Mouse (Mus musculus): Measurements from ENCODE around the gene 2510002D24Rik. TPM values are rescaled to one million over a fixed set of nuclear protein-coding genes. Genes with fewer than 3 reads are reported as not detected.
"Not testable (repeated sequence)": the region's sequence is repeated elsewhere in the genome, so short reads cannot be mapped to it uniquely, and the experiment has no call there.

Gene 2510002D24Rik
- polyA plus RNA-seq, 1 experiment: 56.6 TPM

GRCm38 (mm10) chr16:18849521-18850190 is 13.3 kb downstream of the 2510002D24Rik start:
- DNase-seq (ENCODE audit: low spot score): not testable (repeated sequence)

- DNase-seq (ENCODE audit: low spot score): no peak
Measured at GRCm38 (mm10) chr16:18858551-18858950, 22.2 kb downstream of the 2510002D24Rik start.

GRCm38 (mm10) chr16:18860186-18860585 is 23.8 kb downstream of the 2510002D24Rik start:
- no peak for DNase-seq (ENCODE audit: low spot score)

- DNase-seq (ENCODE audit: low spot score): not testable (repeated sequence)
Measured at GRCm38 (mm10) chr16:18870495-18870894, 34.1 kb downstream of the 2510002D24Rik start.

GRCm38 (mm10) chr16:18876091-18876441 is 39.7 kb downstream of the 2510002D24Rik start:
- DNase-seq (ENCODE audit: low spot score): no peak

GRCm38 (mm10) chr16:18876442-18877308 is 40.3 kb downstream of the 2510002D24Rik start, which contains the start of the genes Mrpl40 and Hira:
TSS of gene Mrpl40 (minus strand) at chr16:18876862.
TSS of gene Hira (plus strand) at chr16:18877037.
- DNase-seq (ENCODE audit: low spot score): peak; percentile 91

GRCm38 (mm10) chr16:18877386-18878090 is 41.2 kb downstream of the 2510002D24Rik start:
- no peak for DNase-seq (ENCODE audit: low spot score)

- no peak for DNase-seq (ENCODE audit: low spot score)
Measured at GRCm38 (mm10) chr16:18878091-18878720, 41.8 kb downstream of the 2510002D24Rik start.

- no peak for DNase-seq (ENCODE audit: low spot score)
Measured at GRCm38 (mm10) chr16:18884044-18884443, 47.7 kb downstream of the 2510002D24Rik start.

Other genes starting within 250 kb of the 2510002D24Rik start
- 2.0 and 4.1 TPM in 2 replicates for gene Tbx1, start 245.9 kb upstream of the 2510002D24Rik start, polyA plus RNA-seq (2012; rRNA removed)
- 0.55 and 0.59 TPM in 2 replicates for gene Gp1bb, start 214.2 kb upstream of the 2510002D24Rik start, polyA plus RNA-seq (2012; rRNA removed)
- 11.8 and 15.0 TPM in 2 replicates for gene Gm49601, start 210.2 kb upstream of the 2510002D24Rik start, polyA plus RNA-seq (2012; rRNA removed)
- gene Sept5, start 206.6 kb upstream of the 2510002D24Rik start, polyA plus RNA-seq (2012; rRNA removed): 44.7 and 46.4 TPM in 2 replicates
- gene Cldn5, start 59.7 kb upstream of the 2510002D24Rik start, polyA plus RNA-seq (2012; rRNA removed): 45.6 and 48.4 TPM in 2 replicates
- 58.0 TPM in 2 replicates for gene Ufd1, start 24.8 kb upstream of the 2510002D24Rik start, polyA plus RNA-seq (2012; rRNA removed)
- gene Cdc45, start 24.6 kb upstream of the 2510002D24Rik start, polyA plus RNA-seq (2012; rRNA removed): 2.9 and 4.4 TPM in 2 replicates
- gene Gm28539, start within 50 bp of the 2510002D24Rik start, polyA plus RNA-seq (2012; rRNA removed): not detected in 2 replicates
- 22.5 and 24.9 TPM in 2 replicates for gene Mrpl40, start 40.3 kb downstream of the 2510002D24Rik start, polyA plus RNA-seq (2012; rRNA removed)
- gene Hira, start 40.5 kb downstream of the 2510002D24Rik start, polyA plus RNA-seq (2012; rRNA removed): 34.4 and 36.8 TPM in 2 replicates

Measured in urinary bladder, adult 2 months (tissue).